Comparison of ENCODE assay signal across 8 mouse cellular contexts in the genomic region with DNA sequence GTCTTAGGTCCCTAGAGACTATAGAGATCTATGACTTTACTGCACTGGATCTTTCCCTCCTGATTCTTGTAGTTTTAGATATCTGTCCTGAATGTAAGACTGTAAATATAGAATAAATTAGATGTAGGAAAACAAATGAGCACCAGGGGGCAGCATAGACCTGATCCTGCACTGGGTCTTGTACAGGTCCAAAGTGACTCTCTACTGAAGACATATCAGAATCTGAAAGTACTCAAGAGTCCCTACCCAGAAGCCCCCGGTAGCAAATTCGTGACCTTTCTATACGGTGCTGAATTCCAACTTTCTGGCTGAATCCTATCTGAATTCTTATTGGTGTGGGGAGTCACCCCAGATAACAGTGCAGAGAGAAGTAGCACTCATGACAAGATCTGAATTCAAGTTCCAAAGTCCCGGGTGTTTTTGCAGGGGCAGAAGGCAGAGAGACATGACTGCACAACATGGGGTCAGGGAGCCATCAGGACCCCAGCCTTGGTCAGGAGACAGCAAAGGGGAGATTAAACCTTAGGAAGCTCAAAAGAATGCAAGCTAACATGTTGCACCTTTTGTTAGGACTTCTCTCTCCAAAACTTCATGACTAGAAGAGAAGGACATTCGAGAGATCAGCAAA.
A peak's percentile ranks its signal among the peaks of the same experiment; 100 is the strongest.
DNase-seq lines count a peak whose midpoint lies in the region; ATAC-seq and TF ChIP-seq lines count a peak whose summit lies in the region.
"Had no signal": no experiment of that assay in that cellular context is flagged by ENCODE, and none has a peak within 500 bp of the region (broad histone marks: within the 10 kb centered on the region; RNA-seq: fewer than 3 reads in every experiment).

No protein-coding gene starts in this region.

- TF ChIP-seq RAD21 in CH12.LX (IDR thresholded peaks at IDR 0.05; ENCODE audit: low read depth, low read length) = peak; percentile 96

- ATAC-seq in liver, embryonic 14.5 days (ENCODE audit: insufficient read depth) = no peak
- peak; percentile 70 for ATAC-seq in neural tube, embryonic 14.5 days (ENCODE audit: low read depth)

- WGBS in kidney, adult 2 months = 50% methylated on average over 5 of the region's 5 CpGs
- WGBS in liver, embryonic 14.5 days (ENCODE audit: insufficient replicate concordance) = 36% methylated on average over 5 of the region's 5 CpGs
- 69% methylated on average over 5 of the region's 5 CpGs for WGBS in neural tube, embryonic 14.5 days

- no peak overlapping the region for H3K4me3 ChIP-seq in CH12.LX (replicated peaks in 1 of 3; ENCODE audit: low read depth in 2 of 3, low read length in 2 of 3, poor library complexity in 1 of 3)
- H3K4me3 ChIP-seq in kidney, adult 2 months (ENCODE audit: insufficient read depth, low read depth, low read length) = no peak overlapping the region
- H3K4me3 ChIP-seq in liver, embryonic 14.5 days (ENCODE audit: insufficient read depth in 1 of 2, low read depth in 2 of 2, low read length in 2 of 2) = no peak overlapping the region
- H3K4me3 ChIP-seq in neural tube, embryonic 14.5 days (ENCODE audit: low read depth, low read length) = no peak overlapping the region
- H3K4me3 ChIP-seq: limb, embryonic 12.5 days had no signal

- H3K79me2 ChIP-seq in CH12.LX (replicated peaks; ENCODE audit: control insufficient read depth, extremely low read depth, insufficient read depth, poor library complexity, severe bottlenecking) = no peaks in the 10 kb centered on the region

- peaks cover 4% of the 10 kb centered on the region in 2 experiments; a peak in 3 of 4 replicates for H3K4me1 ChIP-seq in CH12.LX (ENCODE audit: control insufficient read depth in 1 of 2, insufficient read depth in 2 of 2)
- H3K4me1 ChIP-seq in kidney, adult 2 months (ENCODE audit: control insufficient read depth, insufficient read depth, low read length) = no peaks in the 10 kb centered on the region
- H3K4me1 ChIP-seq in liver, embryonic 14.5 days (replicated peaks; ENCODE audit: control insufficient read depth in 2 of 2, insufficient read depth in 2 of 2, low read length in 1 of 2) = no peaks in the 10 kb centered on the region
- H3K4me1 ChIP-seq in neural tube, embryonic 14.5 days (ENCODE audit: control insufficient read depth, insufficient read depth, low read length) = no peaks in the 10 kb centered on the region
- H3K4me1 ChIP-seq: limb, embryonic 12.5 days had no signal

- dilution Hi-C loops in CH12.LX (cut with MboI; ENCODE audit: extremely low pct_ligation_motif_present, extremely low pct_unique_long_range_greater_than_20kb, low sequenced_read_pairs) = no loop called here

- DNase-seq in CH12.LX (ENCODE audit: extremely low read depth) (peak; percentile 68), R1 (ENCODE audit: low read depth, low spot score) (peak; percentile 63)
- peak; percentile 42 to 70 for DNase-seq in cerebellum, postnatal 4 days (ENCODE audit: low spot score in 2 of 2)
- DNase-seq in gastrocnemius, postnatal 14 days = peak; percentile 11
- peak; percentile 69 for DNase-seq in kidney, adult 2 months
- peak in 2 of 3 experiments; percentile 2 to 11 for DNase-seq in liver, embryonic 14.5 days (ENCODE audit: low read depth in 3 of 3, low spot score in 3 of 3)

- no peak for TF ChIP-seq EP300 in CH12.LX (IDR thresholded peaks at IDR 0.05; ENCODE audit: low read length)
- TF ChIP-seq EP300 in liver, embryonic 14.5 days (IDR thresholded peaks at IDR 0.05; ENCODE audit: low read depth) = no peak

- peak; percentile 35 to 90; a peak in 3 of 4 replicates for TF ChIP-seq CTCF in CH12.LX (conservative IDR thresholded peaks at IDR 0.05 in 1 of 2, IDR thresholded peaks at IDR 0.05 in 1 of 2; ENCODE audit: low read depth in 2 of 2, low read length in 2 of 2)
- TF ChIP-seq CTCF in kidney, adult 2 months (conservative IDR thresholded peaks at IDR 0.05; ENCODE audit: insufficient read depth, insufficient read length, low read depth, low read length) = peak; percentile 69
- peak; percentile 58 for TF ChIP-seq CTCF in liver, embryonic 14.5 days (IDR thresholded peaks at IDR 0.05; ENCODE audit: low read depth)

- H3K9ac ChIP-seq in CH12.LX (ENCODE audit: insufficient read depth, low read depth) = peak overlapping the region; percentile 35; the same call in 1 of the 2 replicates
- H3K9ac ChIP-seq in liver, embryonic 14.5 days (replicated peaks) = no peak overlapping the region
- no peak overlapping the region for H3K9ac ChIP-seq in neural tube, embryonic 14.5 days (replicated peaks; ENCODE audit: low read depth, low read length)
- H3K9ac ChIP-seq: limb, embryonic 12.5 days had no signal

- H3K36me3 ChIP-seq in CH12.LX (replicated peaks in 1 of 2; ENCODE audit: control insufficient read depth in 1 of 2, insufficient read depth in 1 of 2, low read length in 1 of 2) = no peaks in the 10 kb centered on the region
- no peaks in the 10 kb centered on the region for H3K36me3 ChIP-seq in kidney, adult 2 months (ENCODE audit: control insufficient read depth, insufficient read depth, low read length)
- H3K36me3 ChIP-seq in liver, embryonic 14.5 days (replicated peaks; ENCODE audit: control insufficient read depth, insufficient read depth, low read depth) = no peaks in the 10 kb centered on the region
- H3K36me3 ChIP-seq in neural tube, embryonic 14.5 days (ENCODE audit: control insufficient read depth, insufficient read depth, low read length) = no peaks in the 10 kb centered on the region
- H3K36me3 ChIP-seq: limb, embryonic 12.5 days had no signal

- H3K9me3 ChIP-seq in CH12.LX (replicated peaks; ENCODE audit: low read length) = no peaks in the 10 kb centered on the region
- no peaks in the 10 kb centered on the region for H3K9me3 ChIP-seq in liver, embryonic 14.5 days (ENCODE audit: control insufficient read depth, low read length)
- H3K9me3 ChIP-seq in neural tube, embryonic 14.5 days (ENCODE audit: control insufficient read depth, low read length) = no peaks in the 10 kb centered on the region
- H3K9me3 ChIP-seq: limb, embryonic 12.5 days had no signal

- no peak for TF ChIP-seq POLR2A in CH12.LX (IDR thresholded peaks at IDR 0.05; ENCODE audit: low read depth, low read length)
- TF ChIP-seq POLR2A in kidney, adult 2 months (IDR thresholded peaks at IDR 0.05; ENCODE audit: low read depth, low read length) = no peak

- peak overlapping the region; percentile 95 for H3K4me2 ChIP-seq in CH12.LX (ENCODE audit: insufficient read depth, low read depth, poor library complexity, severe bottlenecking)
- H3K4me2 ChIP-seq in liver, embryonic 14.5 days (ENCODE audit: low read depth) = no peak overlapping the region
- no peak overlapping the region for H3K4me2 ChIP-seq in neural tube, embryonic 14.5 days (ENCODE audit: low read depth, low read length)
- H3K4me2 ChIP-seq: limb, embryonic 12.5 days had no signal

- H3K27ac ChIP-seq in CH12.LX (ENCODE audit: insufficient read depth, low read depth) = no peak overlapping the region
- H3K27ac ChIP-seq in kidney, adult 2 months (ENCODE audit: insufficient read depth, low read depth, low read length) = no peak overlapping the region
- no peak overlapping the region for H3K27ac ChIP-seq in liver, embryonic 14.5 days
- no peak overlapping the region for H3K27ac ChIP-seq in neural tube, embryonic 14.5 days (ENCODE audit: low read depth, low read length)
- H3K27ac ChIP-seq: limb, embryonic 12.5 days had no signal

- intact Hi-C loops in gastrocnemius, postnatal 14 days (cut with DNase I; ENCODE audit: low total_unique reads) = no loop called here

- in situ Hi-C loops in CH12.LX (cut with MboI; ENCODE audit: low pct_ligation_motif_present, low pct_unique_long_range_greater_than_20kb, low sequenced_read_pairs) = loop anchor here (25.0 kb wide), 1 partner anchor 706 kb away; no protein-coding TSS in a partner anchor

- no peaks in the 10 kb centered on the region for H3K27me3 ChIP-seq in CH12.LX (replicated peaks)
- H3K27me3 ChIP-seq in kidney, adult 2 months (replicated peaks; ENCODE audit: control insufficient read depth, insufficient read depth, low read length) = no peaks in the 10 kb centered on the region
- H3K27me3 ChIP-seq in liver, embryonic 14.5 days (ENCODE audit: control insufficient read depth, insufficient read depth, low read length) = no peaks in the 10 kb centered on the region
- no peaks in the 10 kb centered on the region for H3K27me3 ChIP-seq in neural tube, embryonic 14.5 days (ENCODE audit: control insufficient read depth, insufficient read depth, low read length)
- H3K27me3 ChIP-seq: limb, embryonic 12.5 days had no signal

TF ChIP-seq in CH12.LX, 34 proteins besides CTCF, POLR2A, EP300 and RAD21:
- no peak for TF ChIP-seq RCOR1 (conservative IDR thresholded peaks at IDR 0.05; ENCODE audit: low read depth, low read length)
- no peak for TF ChIP-seq MAFK (IDR thresholded peaks at IDR 0.05; ENCODE audit: insufficient replicate concordance, low read length)
- TF ChIP-seq SMC3 (IDR thresholded peaks at IDR 0.05; ENCODE audit: low read depth, low read length) = peak; percentile 79
- TF ChIP-seq HCFC1 (IDR thresholded peaks at IDR 0.05; ENCODE audit: low read depth, low read length) = no peak
- TF ChIP-seq ELF1 (IDR thresholded peaks at IDR 0.05; ENCODE audit: low read depth, low read length) = no peak
- no peak for TF ChIP-seq BHLHE40 (IDR thresholded peaks at IDR 0.05; ENCODE audit: low read depth, low read length)
- TF ChIP-seq MYC (IDR thresholded peaks at IDR 0.05; ENCODE audit: low read depth, low read length) = no peak
- TF ChIP-seq E2F4 (IDR thresholded peaks at IDR 0.05; ENCODE audit: insufficient replicate concordance, low read depth, low read length) = 0 out of 2 replicates have a peak, but pooled peaks have one; percentile 15
- 0 out of 2 replicates have a peak, but pooled peaks have one; percentile 4 for TF ChIP-seq SIN3A (IDR thresholded peaks at IDR 0.05; ENCODE audit: low read length)
- TF ChIP-seq ZC3H11A (IDR thresholded peaks at IDR 0.05; ENCODE audit: low read depth, low read length) = peak; percentile 50; the same call in 1 of the 2 replicates
- no peak for TF ChIP-seq MAX (IDR thresholded peaks at IDR 0.05; ENCODE audit: low read length)
- TF ChIP-seq NELFE (IDR thresholded peaks at IDR 0.05; ENCODE audit: low read depth, low read length) = no peak
TF ChIP-seq in CH12.LX: peak in this region for 4.

Comparison
In these comparisons a context has a peak if more than half of its experiments do, and no peak if none do; other contexts are left out.
1. DNase-seq: peak in every context shown above with its lines; median percentile 69 in kidney, adult 2 months; 68 in CH12.LX; 63 in R1; 56 in cerebellum, postnatal 4 days; 11 in gastrocnemius, postnatal 14 days; 6 in liver, embryonic 14.5 days.